Comparison of ENCODE assay signal across 8 mouse cellular contexts in the genomic region with DNA sequence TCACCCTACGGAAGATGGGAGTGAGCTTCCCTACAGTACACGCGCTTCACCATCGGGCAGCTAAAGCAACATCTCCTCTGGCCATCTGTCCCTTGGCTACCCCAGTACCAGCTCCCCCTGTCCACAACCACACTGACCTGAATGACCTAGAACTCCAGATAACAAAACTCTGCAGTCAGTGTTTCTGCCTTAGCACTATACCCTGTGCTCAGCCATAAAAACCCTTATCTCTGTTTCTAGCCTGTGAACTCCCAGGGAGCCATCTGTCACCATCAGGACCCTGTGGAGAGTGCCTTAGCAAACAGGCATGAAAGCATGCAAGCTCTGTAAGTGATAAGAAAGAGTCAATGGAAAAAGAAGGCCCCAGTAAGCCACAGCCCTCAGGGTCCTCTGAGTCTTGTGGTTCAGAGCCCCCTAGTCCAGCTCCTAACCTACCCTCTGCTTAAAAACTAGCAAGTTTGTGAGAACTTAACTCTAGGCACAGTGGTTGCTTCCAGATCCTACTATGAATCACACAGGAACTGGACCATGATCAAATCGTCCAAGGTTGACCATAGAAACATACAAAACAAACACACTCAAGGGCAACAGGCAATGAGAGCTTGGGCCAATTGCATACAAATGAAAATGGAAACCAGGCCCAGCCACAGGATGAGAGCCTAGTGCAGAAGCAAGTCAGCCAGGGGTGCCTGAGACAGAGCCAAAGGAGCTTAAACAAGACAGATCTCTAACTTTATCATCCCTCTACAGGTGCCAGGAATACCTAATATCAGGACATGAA. TPM values are rescaled to one million over a fixed set of nuclear protein-coding genes. Genes with fewer than 3 reads are reported as not detected.
DNase-seq lines count a peak whose midpoint lies in the region; ATAC-seq and TF ChIP-seq lines count a peak whose summit lies in the region.

No protein-coding gene starts in this region.

- no peak overlapping the region; a peak in 1 of 4 replicates for H3K4me3 ChIP-seq in heart, embryonic 14.5 days (ENCODE audit: control insufficient read depth in 1 of 2, insufficient read depth in 1 of 2, low read depth in 1 of 2, low read length in 2 of 2)
- no peak overlapping the region for H3K4me3 ChIP-seq in limb, embryonic 12.5 days (replicated peaks)
- H3K4me3 ChIP-seq in stomach, embryonic 15.5 days (replicated peaks): no peak overlapping the region

- TF ChIP-seq CTCF in Patski (IDR thresholded peaks at IDR 0.05): no peak

- in situ Hi-C loops in Patski (cut with MboI; ENCODE audit: low pct_unique_long_range_greater_than_20kb): no loop called here

- WGBS in heart, embryonic 14.5 days: 12% methylated on average over 5 of the region's 5 CpGs
- 78% methylated on average over 5 of the region's 5 CpGs for WGBS in limb, embryonic 12.5 days
- WGBS in stomach, embryonic 15.5 days: 58% methylated on average over 5 of the region's 5 CpGs

- H3K4me2 ChIP-seq in heart, embryonic 14.5 days (ENCODE audit: low read length): peak overlapping the region; percentile 34
- peak overlapping the region; percentile 2; the same call in 1 of the 2 replicates for H3K4me2 ChIP-seq in limb, embryonic 12.5 days
- H3K4me2 ChIP-seq in stomach, embryonic 15.5 days: no peak overlapping the region

- no peaks in the 10 kb centered on the region for H3K27me3 ChIP-seq in Patski
- no peaks in the 10 kb centered on the region for H3K27me3 ChIP-seq in heart, embryonic 14.5 days (ENCODE audit: control insufficient read depth, insufficient read depth, low read length)
- no peaks in the 10 kb centered on the region for H3K27me3 ChIP-seq in limb, embryonic 12.5 days
- no peaks in the 10 kb centered on the region for H3K27me3 ChIP-seq in stomach, embryonic 15.5 days (replicated peaks)

- H3K36me3 ChIP-seq in heart, embryonic 14.5 days (ENCODE audit: control insufficient read depth, insufficient read depth, low read length): peaks cover 92% of the 10 kb centered on the region
- peaks cover 60% of the 10 kb centered on the region for H3K36me3 ChIP-seq in limb, embryonic 12.5 days
- H3K36me3 ChIP-seq in stomach, embryonic 15.5 days: peaks cover 9% of the 10 kb centered on the region

- CTCF ChIA-PET in Patski (lab: Charles Lee): interaction anchor here (0.8 to 1.2 kb wide), 2 partner anchors 14 to 55 kb away, joined by 4 read pairs; no protein-coding TSS in a partner anchor

- DNase-seq in 3134 (ENCODE audit: extremely low read depth, insufficient read length, low spot score): peak; percentile 54
- peak; percentile 59 for DNase-seq in Patski (ENCODE audit: low read depth, low spot score)
- no peak for DNase-seq in embryo, embryonic 9.5 days (ENCODE audit: extremely low spot score)
- no peak for DNase-seq in ovary, postnatal 14 days (ENCODE audit: low spot score)
- DNase-seq in c-Kit-positive CD71-positive TER-119-positive erythroid progenitor cells, embryonic 14.5 days (ENCODE audit: low spot score): no peak

- no peaks in the 10 kb centered on the region for H3K9me3 ChIP-seq in heart, embryonic 14.5 days (ENCODE audit: control insufficient read depth, low read length)
- no peaks in the 10 kb centered on the region for H3K9me3 ChIP-seq in limb, embryonic 12.5 days
- no peaks in the 10 kb centered on the region for H3K9me3 ChIP-seq in stomach, embryonic 15.5 days

- peak; percentile 92 for ATAC-seq in Patski
- ATAC-seq in heart, embryonic 14.5 days (ENCODE audit: insufficient number of reproducible peaks, insufficient read depth, low FRiP score, low read depth): peak; percentile 31; the same call in 1 of the 2 replicates
- no peak for ATAC-seq in limb, embryonic 12.5 days (ENCODE audit: insufficient number of reproducible peaks, insufficient read depth, low FRiP score, low TSS enrichment, low read depth)
- ATAC-seq in stomach, embryonic 15.5 days (ENCODE audit: insufficient read depth, low FRiP score, low read depth): peak; percentile 77

- peaks cover 47 to 84% of the 10 kb centered on the region in 2 experiments for H3K4me1 ChIP-seq in heart, embryonic 14.5 days (ENCODE audit: control insufficient read depth in 2 of 2, insufficient read depth in 2 of 2, low read length in 2 of 2)
- H3K4me1 ChIP-seq in limb, embryonic 12.5 days (replicated peaks): peaks cover 67% of the 10 kb centered on the region
- peaks cover 38% of the 10 kb centered on the region for H3K4me1 ChIP-seq in stomach, embryonic 15.5 days

- peak overlapping the region; percentile 28 for H3K9ac ChIP-seq in heart, embryonic 14.5 days (ENCODE audit: low read length)
- H3K9ac ChIP-seq in limb, embryonic 12.5 days (replicated peaks): no peak overlapping the region
- no peak overlapping the region for H3K9ac ChIP-seq in stomach, embryonic 15.5 days

- POLR2A ChIA-PET in Patski (lab: Charles Lee): interaction anchor here (0.8 kb wide), 1 partner anchor 9 kb away, joined by 3 read pairs; no protein-coding TSS in a partner anchor

- peak overlapping the region; percentile 91 to 94 for H3K27ac ChIP-seq in heart, embryonic 14.5 days (replicated peaks in 1 of 2; ENCODE audit: control insufficient read depth in 1 of 2, insufficient read depth in 1 of 2, low read depth in 2 of 2, low read length in 2 of 2)
- peak overlapping the region; percentile 89 for H3K27ac ChIP-seq in limb, embryonic 12.5 days
- peak overlapping the region; percentile 89 for H3K27ac ChIP-seq in stomach, embryonic 15.5 days

RNA-seq across cellular contexts. Expression of gene Igf2r, which starts 45.3 kb away (rescaled TPM):
- 70.4 TPM for polyA plus RNA-seq in Patski (2021)
- polyA plus RNA-seq in heart, embryonic 14.5 days (2014; fragmentation: Nextera tagmentation; extraction: Ambion mirVana): 196 and 201 TPM in 2 replicates
- 43.1 and 48.1 TPM in 2 replicates for polyA plus RNA-seq in limb, embryonic 12.5 days (2016; fragmentation: Nextera tagmentation; extraction: Ambion mirVana)
- 35.1 and 36.1 TPM in 2 replicates for polyA plus RNA-seq in stomach, embryonic 15.5 days (2015; fragmentation: Nextera tagmentation; extraction: Ambion mirVana)

RNA-seq across cellular contexts. Expression of gene Slc22a1, which starts 48.5 kb away (rescaled TPM):
- not detected for polyA plus RNA-seq in Patski (2021)
- 28.7 and 42.4 TPM in 2 replicates for polyA plus RNA-seq in heart, embryonic 14.5 days (2014; fragmentation: Nextera tagmentation; extraction: Ambion mirVana)
- not detected in 2 replicates for polyA plus RNA-seq in limb, embryonic 12.5 days (2016; fragmentation: Nextera tagmentation; extraction: Ambion mirVana)
- 0.17 and 1.1 TPM in 2 replicates for polyA plus RNA-seq in stomach, embryonic 15.5 days (2015; fragmentation: Nextera tagmentation; extraction: Ambion mirVana)

Comparison
In these comparisons a context has a peak if more than half of its experiments do, and no peak if none do; other contexts are left out.
1. DNase-seq: peak in 3134 (single experiment) and Patski (single experiment); none in embryo, embryonic 9.5 days (single experiment), ovary, postnatal 14 days (single experiment) and c-Kit-positive CD71-positive TER-119-positive erythroid progenitor cells, embryonic 14.5 days (single experiment).
2. RNA of gene Slc22a1, which starts 48.5 kb away (polyA plus RNA-seq): 28.7 to 42.4 TPM in heart, embryonic 14.5 days; not detected in limb, embryonic 12.5 days, 0.17 to 1.1 TPM in stomach, embryonic 15.5 days and not detected in Patski (single experiment); every median in the first group is over 10 times any median in the second.
3. Peak in every context shown above with its lines, with median percentiles within 50 percentile points of each other: H3K27ac ChIP-seq.